Mouse (Mus musculus) bone marrow macrophage, adult 2 months (primary cell): ENCODE measurements at regions not wholly inside any gene's neighbourhood (a gene's known extent, or its start where the extent isn't known, plus 50 kb on each side); places are given as distances from the start of the nearest gene placed in this dataset.

ENCODE experiments used
- CTCF ChIP-seq: IDR thresholded peaks from 2 replicates; pipeline ENCODE4 v1.5.1; 2012; ENCODE audit warnings: low read depth, mild to moderate bottlenecking, low read length, moderate library complexity
- POLR2A ChIP-seq: IDR thresholded peaks from 2 replicates; pipeline ENCODE4 v1.6.1; 2012; ENCODE audit warnings: mild to moderate bottlenecking, low read depth, low read length, borderline replicate concordance

- TF ChIP-seq CTCF = no peak
- TF ChIP-seq POLR2A = no peak
Observed at GRCm38 (mm10) chr8:11107021-11107420, 98.8 kb upstream of the Irs2 start.
